Mouse (Mus musculus) limb, embryonic 12.5 days (tissue): ENCODE results near the gene Pik3r2. TPM values are rescaled to one million over a fixed set of nuclear protein-coding genes. Genes with fewer than 3 reads are reported as not detected.
A peak's percentile ranks its signal among the peaks of the same experiment; 100 is the strongest.

Experiments
- ATAC-seq: fragments of 200-750 bp; cut with Nextera tagmentation; 2 replicates; pipeline ENCODE4 v1.8.0; 2017; ENCODE audit warnings: low read depth, moderate TSS enrichment; ENCODE audit not compliant: insufficient number of reproducible peaks, insufficient read depth, low FRiP score, low TSS enrichment
- H3K27ac ChIP-seq: fragments of 300-500 bp; sonication (generic); 2 replicates; pipeline ENCODE4 v1.5.1; 2016; ENCODE audit warnings: mild to moderate bottlenecking, moderate library complexity
- H3K27me3 ChIP-seq: fragments of 300-500 bp; sonication (generic); 2 replicates; pipeline ENCODE4 v1.6.1; 2016; ENCODE audit warnings: mild to moderate bottlenecking, moderate library complexity
- H3K36me3 ChIP-seq: fragments of 300-500 bp; sonication (generic); 2 replicates; pipeline ENCODE4 v1.6.1; 2016; ENCODE audit warnings: mild to moderate bottlenecking, moderate library complexity
- H3K4me1 ChIP-seq: fragments of 300-500 bp; sonication (generic); replicated peaks from 2 replicates; pipeline ENCODE4 v1.6.1; 2016
- H3K4me2 ChIP-seq: fragments of 300-500 bp; sonication (generic); 2 replicates; pipeline ENCODE4 v1.6.1; 2016; ENCODE audit warnings: mild to moderate bottlenecking, moderate library complexity
- H3K4me3 ChIP-seq: fragments of 300-500 bp; sonication (generic); replicated peaks from 2 replicates; pipeline ENCODE4 v1.5.1; 2016; ENCODE audit warnings: mild to moderate bottlenecking
- H3K9ac ChIP-seq: fragments of 300-500 bp; sonication (generic); replicated peaks from 2 replicates; pipeline ENCODE4 v1.6.1; 2016; ENCODE audit warnings: mild to moderate bottlenecking, moderate library complexity
- H3K9me3 ChIP-seq: fragments of 300-500 bp; sonication (generic); 2 replicates; pipeline ENCODE4 v1.6.1; 2016; ENCODE audit warnings: mild to moderate bottlenecking, moderate library complexity
- WGBS: fragments of 180-500 bp; shearing (Covaris S2); methylation state at CpG from one replicate; pipeline ENCODE4 v1.1.7; 2016; 5-methylcytosine and 5-hydroxymethylcytosine counted together
- polyA plus RNA-seq: library from polyadenylated mRNA; unstranded; fragments of >200 nt; fragmentation: Nextera tagmentation; extraction: Ambion mirVana; gene quantifications from 2 replicates; pipeline ENCODE4 v1.2.1, GENCODE M21; 2016

The Pik3r2 gene
- polyA plus RNA-seq, 1 experiment from 2014 or later, result 80.2 TPM

- H3K4me3 ChIP-seq, result no peak overlapping the region
- H3K4me1 ChIP-seq, result peaks cover 15% of the 10 kb centered on the region
- peaks cover 82% of the 10 kb centered on the region for H3K27me3 ChIP-seq
- H3K27ac ChIP-seq, result no peak overlapping the region
- no peak for ATAC-seq
- no peak overlapping the region for H3K4me2 ChIP-seq
- WGBS, result 66% methylated on average over 9 of the region's 9 CpGs
- no peaks in the 10 kb centered on the region for H3K36me3 ChIP-seq
- no peak overlapping the region for H3K9ac ChIP-seq
- H3K9me3 ChIP-seq, result no peaks in the 10 kb centered on the region
Measured at GRCm38 (mm10) chr8:70746676-70747075, 29.8 kb downstream of the Pik3r2 start.

GRCm38 (mm10) chr8:70745691-70746220 is 30.8 kb downstream of the Pik3r2 start:
- Histone ChIP-seq H3K27ac (no peak overlapping the region), H3K27me3 (peaks cover 91% of the 10 kb centered on the region), H3K36me3 (no peaks in the 10 kb centered on the region), H3K4me2 (no peak overlapping the region), H3K4me3 (no peak overlapping the region), H3K4me1 (peaks cover 15% of the 10 kb centered on the region), H3K9me3 (no peaks in the 10 kb centered on the region), H3K9ac (no peak overlapping the region)
- 49% methylated on average over 19 of the region's 19 CpGs for WGBS
- ATAC-seq, result no peak

GRCm38 (mm10) chr8:70744806-70745205 is 31.7 kb downstream of the Pik3r2 start:
- no peak overlapping the region for H3K4me2 ChIP-seq
- H3K4me1 ChIP-seq, result peaks cover 15% of the 10 kb centered on the region
- no peak overlapping the region; the same call in 1 of the 2 replicates for H3K4me3 ChIP-seq
- H3K36me3 ChIP-seq, result no peaks in the 10 kb centered on the region
- H3K9me3 ChIP-seq, result no peaks in the 10 kb centered on the region
- H3K27me3 ChIP-seq, result peaks cover 98% of the 10 kb centered on the region
- H3K9ac ChIP-seq, result no peak overlapping the region
- H3K27ac ChIP-seq, result no peak overlapping the region
- 44% methylated on average over 11 of the region's 11 CpGs for WGBS
- no peak for ATAC-seq

- WGBS, result 5% methylated on average over 48 of the region's 48 CpGs
- H3K27ac ChIP-seq, result no peak overlapping the region
Measured at GRCm38 (mm10) chr8:70743656-70744590, 32.6 kb downstream of the Pik3r2 start.

DNA sequence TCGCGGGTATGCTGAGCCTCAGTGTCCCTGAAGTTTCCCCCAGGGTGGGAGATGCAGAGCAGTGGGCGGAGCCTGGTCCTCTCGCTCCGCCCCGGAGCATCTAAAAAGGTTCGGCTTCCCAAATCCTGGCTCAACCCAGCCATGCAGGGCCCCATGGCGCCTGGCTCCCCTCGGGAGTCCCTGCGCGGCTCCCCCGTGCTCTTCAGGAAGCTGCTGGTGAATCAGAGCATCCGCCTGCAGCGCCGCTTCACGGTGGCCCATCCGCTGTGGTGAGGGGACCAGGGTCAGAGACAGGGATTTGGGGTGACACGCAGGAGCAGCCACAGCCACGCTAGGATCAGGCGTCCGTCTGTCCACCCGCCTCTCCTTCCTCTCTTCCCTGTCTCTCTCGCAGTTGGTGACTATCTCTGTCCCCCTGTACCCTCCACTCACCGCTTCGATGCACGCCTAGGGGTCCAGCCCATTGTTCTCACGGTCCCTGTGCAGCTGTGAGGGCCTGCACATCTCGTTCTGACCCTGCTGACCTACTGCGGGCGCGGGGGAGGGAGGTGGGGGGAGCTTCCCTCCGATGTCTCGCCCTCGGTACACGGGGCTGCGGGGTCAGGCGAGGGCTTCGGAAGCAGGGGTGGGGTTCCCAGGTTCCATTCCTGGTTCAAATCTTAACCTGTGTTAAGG is 33.4 kb downstream of the Pik3r2 start:
- Histone ChIP-seq H3K4me1 (peaks cover 15% of the 10 kb centered on the region), H3K27me3 (peaks cover 84% of the 10 kb centered on the region), H3K27ac (no peak overlapping the region), H3K4me3 (peak overlapping the region; percentile 30), H3K9me3 (no peaks in the 10 kb centered on the region), H3K9ac (peak overlapping the region; percentile 44), H3K4me2 (peak overlapping the region; percentile 50), H3K36me3 (no peaks in the 10 kb centered on the region)
- WGBS, result 3% methylated on average over 38 of the region's 38 CpGs
- ATAC-seq, result no peak

More at GRCm38 (mm10) chr8:70743656-70744590, 32.6 kb downstream of the Pik3r2 start:
- Histone ChIP-seq H3K36me3 (no peaks in the 10 kb centered on the region), H3K4me3 (peak overlapping the region; percentile 30), H3K4me1 (peaks cover 15% of the 10 kb centered on the region), H3K4me2 (peak overlapping the region; percentile 50), H3K9me3 (no peaks in the 10 kb centered on the region), H3K27me3 (peaks cover 89% of the 10 kb centered on the region), H3K9ac (peak overlapping the region; percentile 40)
- ATAC-seq, result no peak

DNA sequence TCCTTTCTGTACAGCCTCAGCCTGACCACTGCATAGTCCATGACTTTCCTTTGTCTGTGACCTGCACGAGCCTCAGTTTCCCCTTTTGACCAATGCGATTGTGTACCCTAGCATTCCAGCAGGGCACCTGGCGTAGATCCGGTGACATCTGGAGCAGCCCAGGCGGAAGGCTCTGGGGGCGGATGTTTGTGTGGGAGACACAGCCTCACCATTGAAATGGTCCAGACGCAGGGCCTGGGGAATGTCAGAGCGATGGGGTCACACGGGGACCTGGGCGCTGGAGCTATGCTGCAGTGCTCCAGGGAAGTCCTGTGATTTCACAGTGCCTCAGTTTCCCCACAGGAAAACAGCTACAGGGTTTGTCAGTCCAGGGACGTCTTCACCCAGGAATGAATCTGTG is 34.3 kb downstream of the Pik3r2 start:
- H3K9me3 ChIP-seq, result no peaks in the 10 kb centered on the region
- peak; percentile 35; the same call in 1 of the 2 replicates for ATAC-seq
- H3K36me3 ChIP-seq, result no peaks in the 10 kb centered on the region
- H3K4me1 ChIP-seq, result peaks cover 15% of the 10 kb centered on the region
- peaks cover 84% of the 10 kb centered on the region for H3K27me3 ChIP-seq
- no peak overlapping the region for H3K4me3 ChIP-seq
- WGBS, result 51% methylated on average over 11 of the region's 11 CpGs
- H3K4me2 ChIP-seq, result no peak overlapping the region
- H3K27ac ChIP-seq, result no peak overlapping the region
- H3K9ac ChIP-seq, result no peak overlapping the region

- H3K27me3 ChIP-seq, result peaks cover 83% of the 10 kb centered on the region
- H3K9ac ChIP-seq, result no peak overlapping the region
- H3K4me1 ChIP-seq, result peaks cover 15% of the 10 kb centered on the region
- no peak overlapping the region for H3K4me3 ChIP-seq
- no peaks in the 10 kb centered on the region for H3K36me3 ChIP-seq
- 50% methylated on average over 5 of the region's 5 CpGs for WGBS
- H3K27ac ChIP-seq, result no peak overlapping the region
- H3K4me2 ChIP-seq, result no peak overlapping the region
- no peaks in the 10 kb centered on the region for H3K9me3 ChIP-seq
- ATAC-seq, result no peak
Measured at GRCm38 (mm10) chr8:70741661-70742060, 34.9 kb downstream of the Pik3r2 start.

GRCm38 (mm10) chr8:70738211-70738610 is 38.3 kb downstream of the Pik3r2 start:
- no peak overlapping the region for H3K27ac ChIP-seq
- 58% methylated on average over 3 of the region's 3 CpGs for WGBS
- no peaks in the 10 kb centered on the region for H3K36me3 ChIP-seq
- peaks cover 4% of the 10 kb centered on the region for H3K4me1 ChIP-seq
- no peak overlapping the region for H3K4me2 ChIP-seq
- H3K4me3 ChIP-seq, result no peak overlapping the region
- no peaks in the 10 kb centered on the region for H3K9me3 ChIP-seq
- ATAC-seq, result no peak
- no peak overlapping the region for H3K9ac ChIP-seq
- H3K27me3 ChIP-seq, result peaks cover 56% of the 10 kb centered on the region

- Histone ChIP-seq H3K9ac (no peak overlapping the region), H3K4me3 (no peak overlapping the region), H3K4me2 (no peak overlapping the region), H3K36me3 (no peaks in the 10 kb centered on the region), H3K4me1 (no peaks in the 10 kb centered on the region), H3K9me3 (no peaks in the 10 kb centered on the region), H3K27me3 (peaks cover 56% of the 10 kb centered on the region), H3K27ac (no peak overlapping the region)
- WGBS, result 66% methylated on average over 5 of the region's 5 CpGs
- no peak for ATAC-seq
Measured at GRCm38 (mm10) chr8:70737705-70738104, 38.8 kb downstream of the Pik3r2 start.

DNA sequence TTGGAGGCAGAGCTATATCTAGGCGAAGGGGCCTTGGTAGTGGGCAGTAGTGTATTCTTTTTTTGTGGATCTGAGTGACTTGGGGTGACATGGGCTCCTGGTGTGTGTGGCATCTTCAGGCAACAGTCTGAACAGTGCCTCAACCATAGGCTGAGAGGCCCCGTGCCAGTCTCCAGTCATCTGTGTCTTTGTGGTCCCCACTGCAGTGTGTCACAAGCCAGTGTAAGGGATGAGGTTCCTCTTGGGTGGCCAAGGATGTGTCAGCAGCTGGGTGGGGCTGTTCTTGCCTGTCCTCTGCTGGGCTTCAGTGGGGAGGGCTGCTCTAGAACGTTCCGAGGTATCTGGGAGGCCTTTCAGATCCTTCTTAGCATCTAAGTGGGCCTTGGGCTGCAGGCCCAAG is 45.6 kb downstream of the Pik3r2 start:
- H3K4me3 ChIP-seq, result no peak overlapping the region
- no peak overlapping the region for H3K27ac ChIP-seq
- peaks cover 78% of the 10 kb centered on the region for H3K27me3 ChIP-seq
- WGBS, result 84% methylated on average over 4 of the region's 4 CpGs
- peak; percentile 3; the same call in 1 of the 2 replicates for ATAC-seq
- no peak overlapping the region for H3K4me2 ChIP-seq
- H3K4me1 ChIP-seq, result peaks cover 6% of the 10 kb centered on the region; the same call in 1 of the 2 replicates
- no peak overlapping the region for H3K9ac ChIP-seq
- no peaks in the 10 kb centered on the region for H3K36me3 ChIP-seq
- no peaks in the 10 kb centered on the region for H3K9me3 ChIP-seq

DNA sequence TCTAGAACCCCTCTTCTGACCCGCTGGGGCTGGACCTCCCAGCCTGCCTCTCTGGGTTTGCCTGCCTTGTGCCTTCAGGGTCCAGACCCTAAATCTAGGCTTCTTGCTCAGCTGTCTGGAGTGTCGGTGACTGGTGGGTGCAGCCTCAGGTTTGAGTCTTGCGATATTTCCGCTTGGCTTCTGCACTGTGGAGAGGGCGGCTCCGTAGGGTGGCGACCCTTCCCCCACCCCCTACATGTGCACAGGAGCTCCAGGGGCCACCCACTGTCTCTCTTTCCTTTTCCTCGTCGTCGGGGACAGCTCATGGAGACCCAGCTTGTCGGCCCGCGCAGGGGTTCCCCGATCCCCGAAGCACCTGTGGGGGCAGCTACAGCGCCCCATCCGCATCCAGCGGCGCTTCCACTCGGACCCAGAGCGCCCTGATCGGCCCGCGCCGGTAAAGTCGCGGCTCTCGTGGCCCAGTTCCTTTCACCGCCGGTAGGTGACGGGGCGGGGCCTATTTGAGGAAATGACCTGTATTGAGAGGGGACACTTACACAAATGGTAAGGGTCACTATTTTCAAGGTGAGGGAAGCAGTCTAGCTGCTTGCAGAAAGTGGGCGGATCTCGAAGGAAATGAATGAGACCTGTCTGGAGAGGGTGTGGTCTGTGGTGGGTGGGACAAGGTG is 46.6 kb downstream of the Pik3r2 start:
- Histone ChIP-seq H3K4me3 (peak overlapping the region; percentile 33), H3K27ac (no peak overlapping the region), H3K4me2 (peak overlapping the region; percentile 57), H3K9me3 (no peaks in the 10 kb centered on the region), H3K9ac (no peak overlapping the region), H3K36me3 (no peaks in the 10 kb centered on the region), H3K4me1 (peaks cover 6% of the 10 kb centered on the region; the same call in 1 of the 2 replicates), H3K27me3 (peaks cover 80% of the 10 kb centered on the region)
- no peak for ATAC-seq
- WGBS, result 4% methylated on average over 33 of the region's 34 CpGs
